Mouse (Mus musculus) NIH3T3 (cell line): ENCODE data around the gene Pam.

Experiments
- DNase-seq: peaks from one replicate; pipeline ENCODE4 v3.0.0-alpha.2; 2012; ENCODE audit warnings: low read depth

Gene Pam

DNA sequence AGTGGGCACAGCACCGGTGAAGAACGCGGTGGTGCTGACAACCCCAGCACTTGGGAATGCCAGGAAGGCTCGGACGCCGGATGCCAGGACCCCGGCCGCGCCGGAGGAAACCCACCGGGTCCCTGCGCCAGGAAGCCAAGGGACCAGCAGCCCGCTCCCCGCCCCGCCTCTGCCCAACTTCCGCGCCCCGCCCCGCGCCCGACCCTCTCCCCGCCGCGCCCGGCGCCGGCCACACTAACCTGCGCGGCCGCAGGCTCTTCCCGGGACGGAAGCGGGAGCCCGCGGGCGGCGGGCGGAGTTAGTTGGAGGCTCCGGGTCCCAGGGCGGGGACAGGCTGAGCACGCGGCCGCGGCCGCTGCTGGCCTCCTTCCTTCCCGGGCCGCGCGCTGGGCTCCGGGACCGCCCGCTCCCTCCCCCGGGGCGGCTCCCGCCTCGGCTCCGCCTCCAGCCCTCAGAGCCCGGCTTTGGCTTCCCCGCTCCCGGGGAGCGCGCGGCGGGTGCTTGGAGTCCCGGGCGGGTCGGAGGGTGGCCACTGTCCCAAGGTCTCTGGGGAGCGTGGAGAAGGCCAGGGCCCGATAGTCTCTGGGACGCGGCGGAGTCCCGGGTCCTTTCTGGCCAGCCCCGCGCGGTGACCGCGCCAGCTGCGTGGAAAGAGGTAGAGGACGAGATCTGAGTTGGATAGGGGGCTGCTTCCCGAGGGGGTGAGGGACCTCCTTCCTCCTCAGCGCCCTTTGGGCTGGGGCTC, at the start of gene Pam:
TSS of gene Pam (minus strand) at position 401 of the 745 bp plus-strand sequence.
- peak; percentile 94 for DNase-seq

GRCm38 (mm10) chr1:98144845-98145244, 49.4 kb upstream of the Pam start:
- no peak for DNase-seq

GRCm38 (mm10) chr1:98131244-98131643, 35.8 kb upstream of the Pam start:
- no peak for DNase-seq

- DNase-seq, result no peak
Measured at GRCm38 (mm10) chr1:98129561-98130347, 34.3 kb upstream of the Pam start.

GRCm38 (mm10) chr1:98129111-98129510, 33.7 kb upstream of the Pam start:
- DNase-seq, result no peak

DNA sequence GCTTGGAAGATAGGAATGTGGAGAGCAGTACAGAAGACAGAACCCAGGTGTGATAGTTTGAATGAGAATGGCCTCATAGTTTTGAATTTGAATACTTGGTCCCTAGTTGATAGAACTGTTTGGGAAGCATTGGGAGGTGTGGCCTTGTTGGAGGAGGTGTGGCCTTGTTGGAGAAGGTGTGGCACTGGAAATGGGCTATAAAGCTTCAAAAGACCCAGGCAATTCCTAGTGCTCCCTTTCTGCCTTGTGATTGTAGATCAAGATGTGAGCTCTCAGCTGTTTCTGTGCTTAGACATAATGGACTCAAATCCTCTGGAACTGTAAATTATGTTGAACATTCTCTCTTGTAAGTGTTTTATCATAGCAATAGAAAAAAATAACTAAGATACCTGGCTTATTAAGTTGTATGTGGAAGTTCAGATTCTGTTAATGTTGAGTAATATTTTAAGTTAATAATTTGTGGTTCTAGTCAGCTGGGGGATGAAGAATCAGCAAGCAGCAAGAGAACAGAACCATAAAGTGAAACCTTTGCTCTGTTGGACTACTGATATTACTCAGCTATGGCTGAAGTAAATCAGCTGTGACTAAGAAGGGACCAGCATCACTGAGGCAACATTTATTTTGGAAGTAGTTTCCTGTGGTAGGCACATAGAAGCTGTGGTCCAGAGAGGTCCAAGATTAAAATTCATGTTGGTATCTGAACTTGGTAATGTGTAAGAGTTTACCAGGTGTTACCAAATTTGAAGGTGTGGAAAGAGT, 33.1 kb upstream of the Pam start:
- DNase-seq, result no peak

- no peak for DNase-seq
Measured at GRCm38 (mm10) chr1:98126268-98126667, 30.8 kb upstream of the Pam start.

DNA sequence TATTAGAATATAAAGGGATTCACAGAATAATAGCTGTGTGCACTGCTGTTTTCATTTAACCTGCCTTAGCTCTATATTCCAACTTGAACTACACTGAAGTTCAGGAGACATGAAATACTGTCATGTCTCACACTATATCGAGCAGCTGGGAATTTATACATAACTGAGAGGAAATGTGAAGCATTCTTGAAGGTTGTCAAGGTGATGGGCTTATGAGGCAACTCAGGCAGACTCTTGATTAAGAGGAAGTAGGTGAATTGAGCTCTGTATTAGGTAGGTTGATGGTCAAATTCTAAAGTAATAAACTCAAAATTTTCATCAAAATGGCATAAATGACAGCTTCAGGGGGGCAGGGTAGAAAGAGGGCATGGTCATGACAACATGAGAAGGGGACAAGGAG, 29.3 kb upstream of the Pam start:
- no peak for DNase-seq

GRCm38 (mm10) chr1:98119595-98119994, 24.1 kb upstream of the Pam start:
- no peak for DNase-seq

- DNase-seq, result no peak
Measured at GRCm38 (mm10) chr1:98107599-98107998, 12.2 kb upstream of the Pam start.

GRCm38 (mm10) chr1:98099441-98099840, 4.0 kb upstream of the Pam start:
- DNase-seq, result no peak

DNA sequence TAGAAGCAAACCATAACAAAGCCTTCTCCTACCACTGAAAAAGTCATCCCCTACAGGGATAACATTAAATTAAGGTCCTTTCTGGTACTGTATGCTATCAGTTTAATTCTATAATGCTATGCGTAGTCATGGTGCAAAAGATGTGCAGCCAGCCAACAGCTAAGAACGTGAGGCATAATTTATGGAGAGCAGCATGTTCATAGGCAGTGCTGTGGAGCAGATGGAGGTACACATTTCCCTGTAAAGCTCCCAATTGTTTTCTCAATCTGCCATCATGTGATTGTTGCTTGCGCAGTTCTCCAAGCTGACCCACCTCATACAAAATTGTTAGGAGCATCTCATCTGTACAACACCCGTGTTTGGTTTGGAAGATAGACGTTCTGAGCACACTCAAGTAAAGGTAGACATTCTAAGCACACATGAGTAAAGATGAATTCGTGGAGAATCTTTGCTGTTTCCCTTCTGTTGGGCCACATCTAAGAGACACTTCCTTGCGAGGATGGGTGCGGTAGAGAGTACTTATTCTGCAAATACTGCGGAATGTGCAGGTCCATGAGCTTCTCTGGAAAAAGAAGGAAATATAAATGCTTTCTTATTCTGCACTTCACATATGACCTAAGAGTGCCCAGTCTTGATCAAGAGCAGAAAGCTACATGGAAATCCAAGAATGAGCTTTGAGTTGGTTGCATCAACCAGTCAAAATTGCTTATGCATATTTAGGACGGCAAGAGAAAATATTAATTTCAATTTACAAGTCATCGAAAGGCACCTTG, 2.7 kb upstream of the Pam start:
- no peak for DNase-seq

DNA sequence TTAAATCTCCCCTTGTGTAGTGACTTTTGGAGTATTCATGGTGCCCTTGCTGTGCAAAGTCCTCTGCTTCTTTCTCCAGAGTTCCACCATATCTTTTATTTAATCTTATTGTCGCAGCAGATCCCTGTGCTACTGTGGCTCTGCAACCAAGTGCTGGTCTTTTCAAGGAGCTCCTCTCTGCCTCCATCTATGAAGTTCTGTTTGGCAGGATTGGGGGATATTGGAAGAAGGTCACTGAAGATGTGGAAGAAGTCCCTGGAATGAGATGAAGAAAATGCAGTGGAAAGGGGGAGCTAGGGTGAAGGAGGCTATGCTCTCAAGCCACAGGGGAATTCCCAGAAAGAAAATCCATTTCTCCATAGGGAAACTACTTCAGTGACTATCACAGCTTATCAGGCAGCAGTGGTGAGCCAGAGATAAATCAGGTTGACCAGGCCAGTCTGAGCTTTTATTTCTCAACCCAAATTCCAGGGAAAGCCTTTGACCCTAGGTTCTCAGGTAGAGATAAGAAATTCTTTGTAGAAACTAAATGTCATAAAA, 1.0 kb upstream of the Pam start:
- DNase-seq, result no peak

DNA sequence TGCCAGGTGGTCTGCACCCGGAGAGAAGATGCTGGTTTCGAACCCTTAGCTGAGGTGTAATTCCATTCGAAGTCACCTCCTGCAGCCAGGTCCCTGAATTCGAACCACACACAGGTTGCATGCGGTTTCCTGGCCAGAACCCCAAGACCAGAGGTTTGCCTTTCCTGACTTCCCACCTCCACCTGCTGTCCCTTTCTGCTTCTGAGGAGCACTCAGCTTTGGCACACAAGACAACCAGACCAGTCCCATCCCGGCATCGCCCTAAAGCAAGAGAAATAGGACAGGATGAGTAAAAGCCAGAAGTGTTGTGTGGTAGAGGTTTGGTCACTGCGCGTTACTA, 515 bp upstream of the Pam start:
- DNase-seq, result no peak

DNA sequence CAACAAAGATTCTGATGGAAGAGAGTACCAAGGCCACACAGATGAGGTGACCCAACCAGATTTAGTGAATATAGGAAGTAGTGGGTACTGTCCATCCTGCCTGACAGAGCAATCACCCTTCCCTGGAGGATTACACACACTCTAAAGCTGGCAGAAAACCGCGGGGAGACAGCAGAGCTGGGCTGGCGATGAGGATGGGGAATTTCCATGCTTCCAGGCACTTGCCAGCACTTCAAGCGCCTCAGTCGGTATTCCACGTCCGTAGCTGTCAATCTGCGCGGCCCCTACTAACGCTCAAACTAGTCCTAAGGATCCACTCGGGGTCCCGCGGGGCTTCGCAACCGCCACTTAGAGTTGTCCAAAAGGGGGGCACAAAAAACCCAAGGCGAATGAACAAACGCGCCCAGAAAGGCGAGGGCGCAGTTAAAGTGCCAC, 618 bp downstream of the Pam start:
- DNase-seq, result peak; percentile 74

GRCm38 (mm10) chr1:98089336-98089975, 6.0 kb downstream of the Pam start:
- no peak for DNase-seq

DNA sequence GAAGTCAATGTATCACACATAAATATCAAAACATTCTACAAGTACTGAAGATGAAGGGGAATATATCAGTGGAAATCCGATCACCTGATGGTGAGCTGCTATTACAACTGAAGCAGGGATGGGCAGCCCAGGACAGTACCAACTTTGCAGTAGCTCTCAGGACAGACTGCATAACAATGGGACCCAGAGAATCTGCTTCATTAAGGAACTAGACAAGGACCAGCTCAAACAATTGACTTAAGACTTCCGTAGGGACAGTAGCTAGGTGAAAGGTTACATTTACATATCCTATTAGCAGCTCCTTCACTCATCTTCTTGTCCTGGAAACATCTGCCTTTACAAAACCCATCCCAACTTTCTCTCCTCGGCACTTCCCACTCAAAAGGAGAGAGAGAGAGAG, 9.0 kb downstream of the Pam start:
- no peak for DNase-seq

- DNase-seq, result no peak
Measured at GRCm38 (mm10) chr1:98084596-98085274, 10.7 kb downstream of the Pam start.

- no peak for DNase-seq
Measured at GRCm38 (mm10) chr1:98083508-98083907, 11.9 kb downstream of the Pam start.

- DNase-seq, result no peak
Measured at GRCm38 (mm10) chr1:98082988-98083387, 12.5 kb downstream of the Pam start.

DNA sequence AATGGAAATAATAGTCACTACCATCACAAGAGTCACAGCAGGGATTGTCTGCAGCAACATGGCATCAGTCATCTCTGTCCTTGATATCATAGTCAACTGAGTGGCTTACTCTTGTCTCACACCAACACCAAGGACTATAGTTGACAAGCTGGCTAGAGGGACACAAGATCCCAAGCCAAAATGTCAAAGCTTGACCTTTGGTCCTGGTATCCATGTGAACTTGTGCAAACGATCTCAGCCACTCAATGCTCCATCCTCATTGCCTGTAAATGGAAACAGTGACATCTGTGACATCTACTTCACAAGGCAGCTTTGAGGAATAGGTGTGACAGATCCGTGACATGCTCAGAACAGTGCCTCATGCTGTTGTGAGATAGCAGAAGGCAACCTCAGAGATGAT, 15.0 kb downstream of the Pam start:
- no peak for DNase-seq
